Mouse (Mus musculus): ENCODE measurements around the gene Ctss.

Ctss gene

DNA sequence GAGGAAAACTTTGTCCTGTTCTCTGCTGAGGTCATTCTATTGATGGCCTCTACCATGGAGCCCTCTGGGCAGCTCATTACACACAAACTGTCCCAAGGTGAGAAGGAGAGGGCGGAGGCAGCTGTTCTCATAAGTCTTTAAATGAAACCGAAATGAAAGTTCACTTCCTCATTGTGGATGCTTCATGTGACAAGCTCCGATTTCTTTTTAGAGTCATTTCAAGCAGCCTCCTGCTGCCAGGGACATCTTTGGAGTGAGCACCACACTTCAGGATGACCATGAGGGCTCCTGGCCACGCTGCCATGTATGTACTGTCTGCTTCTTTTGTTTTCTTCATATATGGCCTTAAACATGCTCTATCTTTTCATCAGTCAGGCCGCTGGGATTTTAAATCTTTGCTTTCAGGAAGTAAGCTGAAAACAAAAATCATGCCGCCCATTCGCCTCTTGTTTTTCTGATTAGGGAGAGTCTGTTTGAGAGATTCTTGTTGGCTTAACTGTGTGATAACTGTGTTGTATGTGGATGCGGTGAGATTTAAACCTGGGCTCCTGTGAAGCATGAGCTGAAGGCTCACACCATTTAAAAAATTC is at the start of gene Ctss:
TSS of gene Ctss (plus strand) at position 165 of the 590 bp plus-strand sequence.
- DNase-seq (ENCODE audit: low spot score) = no peak

GRCm38 (mm10) chr3:95478966-95479365 is 47.6 kb upstream of the Ctss start:
- no peak for DNase-seq (ENCODE audit: low spot score)

DNA sequence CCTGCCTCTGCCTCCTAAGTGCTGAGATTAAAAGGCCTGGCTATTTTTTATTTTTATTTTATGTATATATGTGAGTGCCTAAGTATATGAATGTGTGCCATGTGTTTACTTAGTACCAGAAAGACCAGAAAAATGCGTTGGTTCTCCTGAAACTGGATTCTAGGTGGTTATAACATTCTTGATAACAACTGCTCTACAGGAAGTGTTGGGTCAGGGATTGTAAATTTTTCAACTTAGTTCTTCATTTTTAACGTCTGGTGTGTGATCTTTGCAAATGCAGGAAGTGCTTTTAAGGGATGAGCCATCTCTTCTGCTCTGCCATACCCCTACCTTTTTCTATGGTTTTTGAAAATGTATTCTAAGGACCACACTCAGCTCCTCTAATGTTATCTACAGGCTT is 40.2 kb upstream of the Ctss start:
- DNase-seq (ENCODE audit: low spot score) = no peak

DNA sequence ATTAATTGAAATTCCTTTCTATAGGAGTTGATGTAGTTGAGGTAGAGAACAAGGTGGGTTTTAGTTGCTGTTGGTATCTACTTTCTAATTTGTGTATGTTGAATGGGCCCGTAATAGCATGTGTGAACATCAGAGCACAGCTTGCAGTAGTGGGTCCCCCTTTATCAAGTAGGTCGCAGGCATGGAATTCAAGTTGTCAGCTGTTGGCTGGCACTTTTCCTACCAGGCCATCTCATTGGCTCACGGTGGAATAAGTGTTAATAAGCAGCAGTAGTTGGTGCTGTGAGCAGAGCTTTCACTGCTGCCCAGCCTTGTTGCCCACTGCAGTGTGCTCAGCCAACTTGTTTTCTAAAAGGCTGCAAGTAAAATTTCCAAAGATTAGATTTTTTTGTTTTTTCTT is 37.9 kb upstream of the Ctss start:
- DNase-seq (ENCODE audit: low spot score) = no peak

DNA sequence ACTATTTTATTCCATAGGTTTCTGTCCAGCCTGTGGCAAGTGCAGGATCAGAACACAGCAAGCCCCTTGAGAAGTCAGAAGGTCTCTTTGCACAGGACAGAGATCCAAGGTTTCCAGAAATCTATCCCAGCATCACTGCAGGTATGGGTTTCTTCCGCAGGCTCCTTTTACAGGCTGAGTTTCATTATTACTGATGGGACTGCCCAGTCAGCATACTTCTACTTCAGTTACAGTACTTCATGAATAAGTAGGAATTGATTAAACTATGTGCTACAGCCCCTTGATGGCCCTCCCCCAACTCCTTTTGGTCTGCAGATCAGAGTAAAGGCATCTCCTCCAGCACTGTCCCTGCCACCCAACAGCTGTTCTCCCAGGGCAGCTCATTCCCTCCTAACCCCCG is 36.3 kb upstream of the Ctss start:
- DNase-seq (ENCODE audit: low spot score) = no peak

DNA sequence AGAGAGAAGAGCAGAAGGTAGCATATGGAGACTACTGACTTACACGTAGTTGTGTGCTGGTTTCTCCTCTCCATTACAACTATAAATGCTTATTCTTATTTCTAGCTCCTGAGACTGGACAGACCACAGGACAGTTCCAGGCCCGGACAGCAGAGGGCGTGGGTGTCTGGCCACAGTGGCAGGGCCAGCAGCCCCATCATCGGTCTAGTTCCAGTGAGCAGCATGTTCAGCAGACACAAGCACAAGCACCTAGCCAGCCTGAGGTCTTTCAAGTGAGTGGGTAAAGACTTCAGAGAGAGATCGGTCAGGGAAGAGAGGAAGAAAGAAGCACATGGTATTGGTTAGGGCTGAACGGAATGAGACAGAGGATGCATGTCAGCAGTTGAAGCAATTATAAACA is 32.2 kb upstream of the Ctss start:
- peak; percentile 68 for DNase-seq (ENCODE audit: low spot score)

DNA sequence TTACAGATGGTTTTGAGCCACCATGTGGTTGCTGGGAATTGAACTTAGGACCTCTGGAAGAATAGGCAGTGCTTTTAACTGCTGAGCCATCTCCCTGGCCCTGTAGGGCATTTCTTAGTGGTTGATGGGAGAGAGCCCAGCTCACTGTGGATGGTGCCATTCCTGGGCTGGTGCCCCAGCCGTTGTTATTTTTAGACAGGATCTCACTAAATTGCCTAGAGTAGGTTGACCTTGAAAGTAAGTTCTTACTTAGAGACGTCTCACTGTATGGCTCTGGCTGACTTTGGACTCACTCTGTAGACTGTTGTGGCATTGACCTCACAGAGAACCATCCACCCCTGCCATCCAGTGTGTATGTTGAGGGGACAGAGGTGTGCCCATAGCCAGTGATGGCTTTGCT is 28.4 kb upstream of the Ctss start:
- no peak for DNase-seq (ENCODE audit: low spot score)

DNA sequence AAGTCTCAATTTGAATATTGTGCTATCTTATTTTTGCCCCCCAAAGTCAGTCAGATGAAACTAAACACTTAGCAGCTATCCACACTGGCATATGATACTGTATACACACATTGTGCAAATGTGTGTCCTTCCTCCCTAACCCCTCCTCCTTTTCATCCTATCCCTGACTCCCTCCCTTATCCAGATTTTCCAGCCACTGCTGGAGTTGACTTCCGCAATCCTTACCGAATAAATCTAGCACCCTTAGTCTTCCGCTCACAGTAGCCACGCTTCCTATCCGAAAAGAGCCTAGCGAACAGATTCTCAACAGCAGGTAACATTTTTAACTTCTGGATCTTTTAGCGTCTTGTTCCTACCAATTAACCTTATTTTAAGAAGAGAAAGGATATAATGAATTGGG is 27.6 kb upstream of the Ctss start, which contains the start of gene Ctsk:
TSS of gene Ctsk (plus strand) at position 233 of the 400 bp plus-strand sequence.
- no peak for DNase-seq (ENCODE audit: low spot score)

DNA sequence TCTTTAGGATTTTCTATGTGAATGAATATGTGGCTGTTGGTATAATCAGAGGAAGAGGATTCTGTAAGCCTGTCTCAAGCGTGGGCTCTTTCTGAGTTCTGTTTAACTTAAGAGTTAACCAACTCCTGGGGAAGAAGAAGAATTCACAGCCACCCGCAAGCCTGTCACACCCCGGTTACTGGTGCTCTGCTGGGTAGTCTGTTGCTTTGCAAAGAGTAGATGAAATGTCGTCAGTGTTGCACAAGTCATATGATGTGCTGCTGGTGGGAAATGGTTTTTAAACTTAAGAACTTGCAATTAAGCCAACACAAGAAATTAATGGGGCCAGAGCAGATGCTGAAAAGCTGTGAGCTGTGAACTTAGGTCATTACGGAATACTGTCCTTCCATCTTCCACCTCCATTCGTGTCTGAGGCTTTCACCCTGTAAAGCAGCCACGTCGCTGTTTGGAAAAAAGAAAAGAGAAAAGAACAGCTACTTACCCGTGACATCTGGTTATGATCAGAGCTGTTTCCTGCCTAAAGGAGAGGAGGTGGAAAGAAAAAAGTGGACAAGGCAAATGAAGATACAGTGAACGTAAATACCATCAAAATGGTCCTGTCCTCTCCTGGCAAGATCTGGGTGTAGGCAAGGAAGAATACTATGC is 27.0 kb upstream of the Ctss start:
- DNase-seq (ENCODE audit: low spot score) = no peak

GRCm38 (mm10) chr3:95502312-95502711 is 24.3 kb upstream of the Ctss start:
- no peak for DNase-seq (ENCODE audit: low spot score)

DNA sequence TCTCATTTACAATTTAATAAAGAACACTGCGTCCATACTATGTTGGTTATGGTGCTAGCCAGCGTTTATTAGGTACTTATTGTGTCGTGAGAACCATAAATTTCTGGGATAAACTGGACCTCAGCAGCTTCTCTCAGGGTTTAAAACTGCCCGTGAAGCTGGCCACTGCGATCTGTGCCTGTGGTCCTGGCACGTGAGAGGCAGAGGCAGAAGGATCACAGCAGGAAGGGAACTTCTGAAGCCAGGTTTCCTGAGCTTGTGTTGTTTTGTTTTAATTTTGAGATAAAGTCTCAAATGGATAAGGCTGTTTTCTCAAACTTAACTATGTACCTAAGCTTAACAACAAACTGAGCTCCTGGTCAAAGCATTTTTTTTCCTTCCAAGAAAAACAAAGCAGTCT is 17.2 kb upstream of the Ctss start:
- DNase-seq (ENCODE audit: low spot score) = no peak

- DNase-seq (ENCODE audit: low spot score) = no peak
These were observed 14.9 kb upstream of the Ctss start for GRCm38 (mm10) chr3:95511611-95512180.

DNA sequence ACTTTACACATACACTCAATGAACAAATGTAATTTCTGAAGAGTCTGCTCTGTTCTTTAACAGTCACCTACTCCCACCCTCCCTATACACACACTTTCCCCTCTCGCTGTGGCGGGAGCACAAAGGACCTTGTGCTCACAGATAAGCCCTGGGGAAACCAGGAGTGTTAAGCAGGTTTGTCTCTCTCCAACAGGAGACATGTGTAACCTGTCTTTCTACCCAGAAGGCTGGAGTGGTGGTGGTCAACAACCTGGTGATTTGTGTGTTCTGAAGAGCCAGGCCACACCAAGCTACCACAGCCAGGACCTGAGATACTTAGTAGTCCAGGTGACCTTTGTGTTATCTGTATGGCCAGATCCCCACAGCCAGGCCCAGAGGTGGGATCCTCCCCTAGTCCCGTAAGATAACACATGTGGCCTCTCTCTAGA is 10.0 kb upstream of the Ctss start:
- no peak for DNase-seq (ENCODE audit: low spot score)

DNA sequence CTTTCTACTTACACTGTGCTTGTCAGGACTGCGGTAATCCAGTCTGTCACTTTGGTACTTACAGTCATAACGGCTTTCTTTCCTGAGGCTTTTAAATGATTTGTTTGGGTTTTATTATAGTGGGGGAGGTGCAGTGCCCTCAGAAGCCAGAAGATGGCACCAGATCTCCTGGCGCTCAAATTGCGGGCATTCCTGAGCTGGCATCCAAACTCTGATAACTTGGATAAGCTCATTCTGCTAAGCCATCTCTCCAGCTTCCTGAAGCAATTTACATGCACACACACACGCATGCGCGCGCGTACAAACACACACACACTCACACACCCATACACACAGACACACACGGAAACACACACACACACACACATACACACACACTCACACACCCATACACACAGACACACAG is 9.1 kb upstream of the Ctss start:
- peak; percentile 84 for DNase-seq (ENCODE audit: low spot score)

DNA sequence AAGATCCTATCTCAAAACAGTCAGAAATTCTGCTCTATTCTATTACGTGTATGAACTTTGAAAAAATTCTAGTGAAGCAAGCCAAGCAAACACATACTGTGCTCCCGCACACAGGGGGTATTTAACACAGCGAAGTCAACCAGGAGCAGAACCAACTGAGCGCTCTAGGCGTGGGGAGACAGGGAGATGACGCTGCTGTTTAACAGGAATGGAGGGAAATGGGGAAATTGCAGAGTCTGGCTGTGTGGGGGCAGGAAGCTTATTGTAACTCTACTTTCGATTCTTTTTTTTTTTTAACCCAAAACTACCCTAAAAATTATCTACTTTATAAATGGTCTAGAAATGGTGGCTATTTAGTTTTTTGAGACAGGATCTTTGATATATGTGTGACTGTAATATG is 7.7 kb upstream of the Ctss start:
- DNase-seq (ENCODE audit: low spot score) = no peak

GRCm38 (mm10) chr3:95519315-95519714 is 7.3 kb upstream of the Ctss start:
- DNase-seq (ENCODE audit: low spot score) = no peak

DNA sequence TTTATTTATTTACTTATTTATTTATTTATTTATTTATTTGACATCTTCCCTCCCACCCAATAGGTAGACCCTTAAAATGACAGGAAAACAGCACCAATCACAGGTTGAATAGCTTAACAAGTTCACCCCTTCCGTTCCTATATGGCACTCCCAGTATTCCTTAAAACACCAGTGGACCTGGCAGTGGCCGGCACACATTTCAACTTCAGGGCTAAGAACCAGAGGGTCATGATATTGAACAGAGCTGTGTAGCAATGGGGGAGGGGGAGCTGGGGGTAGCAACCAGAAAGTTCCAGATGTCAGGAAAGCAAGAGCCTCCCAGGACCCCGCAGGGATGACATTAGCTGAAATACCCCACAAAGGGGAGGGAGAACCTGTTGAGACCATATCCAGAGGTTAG is 6.5 kb upstream of the Ctss start:
- no peak for DNase-seq (ENCODE audit: low spot score)

DNA sequence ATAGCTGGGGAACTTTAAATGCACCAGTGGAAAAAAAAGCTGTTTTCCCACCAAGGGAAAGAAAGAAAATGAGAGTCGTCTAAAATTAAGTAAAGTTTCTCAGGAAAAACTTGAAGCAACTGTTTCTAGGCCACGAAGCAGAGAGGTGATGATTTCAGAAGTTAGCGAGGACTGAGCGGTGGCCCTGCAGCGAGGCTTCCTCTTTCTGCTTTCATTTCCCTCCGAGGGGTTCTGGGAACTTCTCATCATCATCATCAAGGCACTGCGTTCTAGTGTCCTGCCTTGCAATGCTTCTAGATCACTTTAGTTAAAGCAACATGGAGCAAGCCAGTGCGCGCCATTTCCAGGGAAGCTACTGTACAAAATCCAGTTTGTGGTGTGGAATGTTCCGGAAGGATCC is 5.4 kb upstream of the Ctss start:
- DNase-seq (ENCODE audit: low spot score) = no peak

- no peak for DNase-seq (ENCODE audit: low spot score)
These were observed 2.9 kb upstream of the Ctss start for GRCm38 (mm10) chr3:95523662-95524061.

DNA sequence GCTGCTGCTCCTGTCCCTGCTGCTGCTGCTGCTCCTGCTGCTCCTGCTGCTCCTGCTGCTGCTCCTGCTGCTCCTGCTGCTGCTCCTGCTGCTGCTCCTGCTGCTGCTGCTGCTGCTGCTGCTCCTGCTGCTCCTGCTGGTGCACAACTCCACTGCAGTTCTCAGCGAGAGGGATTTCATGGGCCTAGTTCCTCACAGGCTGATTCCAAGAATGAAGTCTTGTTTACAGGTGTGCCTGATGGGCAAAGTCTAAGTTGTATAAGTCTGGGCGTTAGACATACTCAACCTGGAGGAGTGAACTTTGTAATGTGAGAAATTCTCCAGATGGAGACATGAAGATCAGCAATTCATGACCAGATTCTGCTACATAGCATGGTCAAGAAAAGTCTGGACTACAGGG is 1.9 kb upstream of the Ctss start:
- DNase-seq (ENCODE audit: low spot score) = no peak

- no peak for DNase-seq (ENCODE audit: low spot score)
These were observed 475 bp upstream of the Ctss start for GRCm38 (mm10) chr3:95526111-95526510.

- DNase-seq (ENCODE audit: low spot score) = no peak
These were observed 3.2 kb downstream of the Ctss start for GRCm38 (mm10) chr3:95529814-95530213.

DNA sequence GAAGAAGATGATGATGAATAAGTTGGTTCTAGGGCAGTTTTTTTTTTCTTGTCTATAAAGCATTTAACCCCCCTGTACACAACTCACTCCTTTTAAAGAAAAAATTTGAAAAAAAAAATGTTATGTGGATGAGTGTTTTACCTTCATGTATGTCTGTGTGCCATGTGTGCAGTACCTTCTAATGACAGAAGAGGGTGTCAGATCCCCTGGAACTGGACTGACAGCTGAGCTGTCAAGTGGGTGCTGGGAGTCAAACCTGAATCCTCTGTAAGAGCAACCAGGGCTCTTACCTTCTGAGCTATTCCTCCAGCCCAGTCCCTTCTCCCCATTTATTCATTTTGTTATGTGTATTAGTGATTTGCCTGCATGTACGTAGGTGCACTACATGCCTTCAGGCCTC is 4.4 kb downstream of the Ctss start:
- DNase-seq (ENCODE audit: low spot score) = no peak

- DNase-seq (ENCODE audit: low spot score) = no peak
These were observed 6.8 kb downstream of the Ctss start for GRCm38 (mm10) chr3:95533364-95533763.
